Mouse (Mus musculus) 416B (cell line): ENCODE results near the gene C87436.
A peak's percentile ranks its signal among the peaks of the same experiment; 100 is the strongest.
"Not testable (repeated sequence)": the region's sequence is repeated elsewhere in the genome, so short reads cannot be mapped to it uniquely, and the experiment has no call there.

Source experiments
- DNase-seq: peaks from one replicate; pipeline ENCODE4 v3.0.0; 2011; ENCODE audit warnings: low read depth

C87436 gene

DNA sequence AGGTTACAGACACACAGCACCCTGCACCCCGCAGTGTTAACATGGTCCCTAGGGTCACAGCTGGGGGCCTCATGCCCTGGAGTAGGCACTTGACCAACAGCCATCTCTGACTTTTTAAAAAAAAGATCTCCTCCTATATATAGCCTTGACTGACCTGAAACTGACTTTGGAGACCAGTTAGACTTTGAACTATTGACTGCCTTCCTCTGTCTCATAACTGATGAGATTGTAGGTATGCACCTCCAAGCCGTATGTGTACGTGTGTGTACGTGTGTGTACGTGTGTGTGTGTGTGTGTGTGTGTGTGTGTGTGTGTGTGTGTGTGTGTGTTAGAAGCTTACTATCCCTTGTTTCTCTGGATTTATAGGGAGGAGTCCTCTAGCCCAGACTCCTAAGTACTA, 43.7 kb downstream of the C87436 start:
- no peak for DNase-seq

DNA sequence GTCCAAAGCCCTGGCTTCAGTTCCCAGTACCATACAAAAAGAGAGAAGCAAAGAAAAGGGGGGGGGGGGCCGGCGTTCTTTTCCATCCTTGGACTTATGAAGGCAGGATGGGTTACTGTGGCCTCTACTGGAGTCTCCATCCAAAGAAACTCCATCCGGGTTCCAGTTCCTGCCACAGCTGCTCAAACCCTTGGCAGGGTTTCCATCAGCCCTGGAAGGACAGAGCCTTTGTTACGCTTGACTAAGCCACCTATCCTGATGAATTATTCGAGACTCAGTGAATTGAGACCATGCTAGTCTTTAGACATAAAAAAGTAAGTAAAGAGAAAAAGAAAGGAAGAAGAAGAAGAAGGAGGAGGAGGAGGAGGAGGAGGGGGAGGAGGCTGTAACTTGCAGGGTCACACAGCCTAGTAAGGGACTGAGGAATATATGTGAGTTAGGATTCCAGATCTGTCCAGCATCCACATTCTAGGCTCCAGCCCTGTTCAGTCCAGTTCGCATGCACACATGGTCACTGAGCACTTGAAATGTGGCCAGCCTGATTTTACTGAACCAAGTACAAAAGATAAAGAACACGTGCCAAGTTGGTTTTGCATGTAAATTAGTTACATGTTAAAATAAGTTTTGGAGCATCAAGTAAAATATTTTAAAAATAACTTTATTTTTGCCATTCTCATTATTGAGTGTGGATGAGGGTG, 47.9 kb downstream of the C87436 start:
- DNase-seq: no peak

DNA sequence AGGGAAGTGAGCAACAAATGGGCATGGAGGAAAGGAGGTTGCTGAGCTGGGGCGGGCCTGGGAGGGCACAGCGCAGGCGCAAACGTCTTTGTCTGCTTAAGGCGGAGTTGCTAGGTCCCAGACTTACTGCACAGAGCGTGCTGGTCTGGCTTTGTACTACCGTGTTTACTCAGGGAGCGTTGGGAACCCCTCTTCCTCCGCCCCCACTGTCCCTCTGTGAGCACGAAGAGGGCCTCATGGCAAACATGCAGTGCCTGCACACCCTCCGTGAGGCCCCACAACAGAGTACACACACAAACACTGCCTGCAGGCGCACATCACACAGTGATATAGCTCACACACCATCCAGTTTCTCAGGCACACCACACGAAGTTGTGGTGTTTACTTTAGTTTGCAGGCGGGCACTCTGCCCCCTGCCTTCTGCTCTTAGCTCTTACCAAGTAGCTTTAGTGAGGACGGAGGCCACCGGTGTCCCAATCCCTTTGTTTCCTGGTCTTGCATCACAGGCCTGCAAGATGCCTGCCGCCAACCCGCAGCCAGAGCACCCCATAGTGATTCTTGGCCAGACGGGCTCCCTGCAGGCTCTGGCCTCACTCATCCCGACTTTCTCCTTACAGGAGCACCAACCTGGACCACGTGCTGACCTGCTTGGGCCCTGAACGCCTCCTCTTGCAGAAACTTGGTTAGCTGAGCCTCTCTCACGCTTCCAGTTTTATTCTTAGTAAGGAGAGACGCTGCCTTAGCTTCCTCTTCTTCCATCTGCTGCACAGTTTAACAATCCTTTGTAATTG, 49.4 kb downstream of the C87436 start:
- peak; percentile 98 for DNase-seq

DNA sequence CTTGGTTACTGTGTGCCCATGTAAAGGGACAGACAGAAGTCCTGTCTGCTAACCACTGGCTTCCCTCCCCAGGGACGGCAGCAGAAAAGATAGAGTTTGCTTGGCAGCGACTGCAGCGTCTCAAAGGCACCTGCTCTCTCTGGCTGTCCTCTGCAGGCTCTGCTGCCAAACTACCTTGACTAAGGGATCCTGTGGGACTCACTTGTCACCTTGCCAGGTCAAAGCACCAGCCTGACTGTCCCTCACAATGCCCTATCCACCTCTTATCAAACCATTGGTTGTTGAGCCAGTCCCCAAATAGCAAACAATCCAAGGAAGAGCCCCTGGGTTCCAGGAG, 49.9 kb downstream of the C87436 start:
- no peak for DNase-seq

DNA sequence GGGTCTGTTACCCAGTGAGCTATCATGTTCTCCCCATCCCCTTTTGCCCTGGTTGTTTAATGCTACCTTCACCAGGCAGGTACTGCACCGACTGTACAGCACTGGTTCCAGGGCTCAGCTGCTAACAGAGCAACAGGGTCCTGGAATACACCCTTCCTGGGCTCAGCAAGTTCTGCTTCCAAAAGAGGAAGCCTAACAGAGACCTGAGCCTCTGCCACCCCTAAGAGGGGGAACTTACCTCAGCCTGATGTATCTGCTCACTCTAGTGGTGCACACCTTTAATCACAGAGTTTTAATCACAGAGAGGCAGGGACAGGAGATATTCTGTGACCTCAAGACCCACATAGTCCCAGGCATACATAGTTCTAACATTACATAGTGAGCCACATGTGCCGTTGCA, 51.8 kb downstream of the C87436 start:
- DNase-seq: no peak

DNA sequence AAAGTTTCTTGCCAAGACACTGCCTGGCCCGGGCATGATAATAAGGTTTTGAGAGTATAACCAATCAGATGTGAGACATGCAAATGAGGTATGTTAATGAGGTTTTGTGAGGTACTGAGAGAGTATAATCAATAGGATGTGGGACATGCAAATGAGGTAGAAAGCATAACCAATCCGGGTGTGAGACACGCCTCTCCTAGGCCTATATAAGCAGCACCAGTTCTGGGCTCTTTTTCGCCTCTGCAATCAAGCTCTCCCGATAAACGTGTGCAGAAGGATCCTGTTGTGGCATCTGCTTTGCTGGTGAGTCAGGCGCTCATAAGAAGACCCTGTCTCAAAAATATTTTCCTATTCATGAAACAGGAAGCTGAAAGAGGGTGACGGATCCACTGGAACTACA, 52.2 kb downstream of the C87436 start:
- DNase-seq: not testable (repeated sequence)

DNA sequence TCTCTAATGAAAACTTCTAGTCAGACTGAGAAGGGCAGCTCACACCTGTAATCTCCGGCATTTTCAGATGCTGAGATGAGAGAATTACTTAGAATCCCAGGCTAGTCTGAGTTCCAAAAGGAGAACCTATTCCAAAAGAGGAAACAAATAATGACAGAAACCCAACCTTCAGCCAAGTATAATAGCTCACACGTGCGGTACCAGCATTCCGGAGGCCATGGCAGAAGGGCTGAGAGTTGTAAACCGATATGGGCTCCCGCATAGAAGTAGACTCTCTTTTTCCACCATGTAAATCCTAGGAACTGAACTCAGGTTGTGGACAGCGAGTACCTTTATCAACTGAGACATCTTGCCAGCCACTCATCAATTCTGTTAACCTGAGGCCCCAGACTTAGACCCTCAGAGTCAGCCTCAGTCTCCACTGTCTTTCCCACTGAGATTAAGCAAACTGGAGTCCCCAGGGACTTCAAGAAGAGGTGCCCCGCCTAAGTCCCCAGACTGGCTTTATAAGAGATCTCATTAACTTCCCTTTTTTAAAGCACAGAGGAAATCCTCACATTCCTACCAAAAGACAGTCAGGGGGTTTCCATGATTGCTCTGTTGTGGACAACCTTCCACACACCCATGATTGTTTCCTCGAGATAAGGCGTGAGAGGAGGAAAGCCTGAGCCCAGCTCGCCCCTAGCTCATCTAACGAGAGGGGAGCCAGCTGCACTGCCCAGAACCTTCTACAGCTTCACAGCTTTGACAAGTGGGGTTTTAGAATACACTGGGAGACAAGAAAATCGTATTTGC, 55.5 kb downstream of the C87436 start:
- peak; percentile 92 for DNase-seq

DNA sequence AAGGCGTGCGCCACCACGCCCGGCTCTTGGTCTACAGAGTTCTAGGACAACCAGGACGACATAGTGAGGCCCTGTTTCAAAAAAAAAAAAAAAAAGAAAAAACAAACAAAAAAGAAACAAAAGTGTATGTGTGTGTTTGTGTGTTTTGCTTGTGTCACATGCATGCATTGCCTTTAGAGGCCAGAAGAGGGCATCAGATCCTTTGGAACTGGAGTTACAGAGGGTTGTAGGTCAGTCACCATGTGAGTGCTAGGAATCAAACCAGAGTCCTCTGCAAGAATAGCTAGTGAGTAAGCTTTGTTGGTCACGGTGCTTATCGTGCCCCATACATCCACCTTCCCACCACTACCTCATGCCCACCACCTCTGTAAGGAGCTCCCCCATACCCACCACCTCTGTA, 56.6 kb downstream of the C87436 start:
- peak; percentile 59 for DNase-seq

DNA sequence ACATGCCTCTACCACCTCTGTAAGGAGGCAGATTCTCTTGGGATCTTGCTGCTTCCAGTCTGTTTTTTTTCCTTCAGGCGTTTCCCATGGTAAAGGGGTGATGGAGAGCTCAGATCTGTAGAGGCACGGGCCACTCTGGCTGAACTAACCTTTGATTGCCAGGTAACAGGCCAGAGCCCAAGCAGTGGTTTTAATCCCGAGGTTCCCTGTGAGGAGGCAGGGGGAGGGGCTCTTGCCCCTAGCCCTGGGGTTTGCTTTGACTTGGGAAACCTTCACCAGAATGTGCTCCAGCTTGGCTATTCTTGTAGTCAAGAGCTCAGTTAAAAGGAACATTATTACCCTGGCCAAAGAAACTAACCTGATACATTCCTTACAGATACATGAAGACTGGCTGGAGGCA, 57.5 kb downstream of the C87436 start:
- no peak for DNase-seq

DNA sequence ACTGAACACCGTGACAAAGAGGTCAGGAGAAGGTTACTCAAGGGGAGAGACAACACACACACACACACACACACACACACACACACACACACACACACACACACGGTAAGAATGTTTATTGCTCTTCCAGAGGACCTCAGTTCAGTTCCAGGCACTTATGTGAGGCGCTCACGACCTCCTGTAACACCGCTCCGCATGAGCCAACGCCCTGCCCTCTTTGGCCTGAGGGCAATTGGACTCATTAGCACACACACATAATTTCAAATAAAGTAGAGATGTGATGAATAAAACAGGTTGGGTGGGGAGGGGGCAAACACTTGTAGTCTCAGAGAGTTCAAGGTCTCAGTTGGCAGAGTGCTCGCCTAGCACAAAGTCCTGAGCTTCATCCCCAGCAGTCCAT, 58.0 kb downstream of the C87436 start:
- DNase-seq: no peak

DNA sequence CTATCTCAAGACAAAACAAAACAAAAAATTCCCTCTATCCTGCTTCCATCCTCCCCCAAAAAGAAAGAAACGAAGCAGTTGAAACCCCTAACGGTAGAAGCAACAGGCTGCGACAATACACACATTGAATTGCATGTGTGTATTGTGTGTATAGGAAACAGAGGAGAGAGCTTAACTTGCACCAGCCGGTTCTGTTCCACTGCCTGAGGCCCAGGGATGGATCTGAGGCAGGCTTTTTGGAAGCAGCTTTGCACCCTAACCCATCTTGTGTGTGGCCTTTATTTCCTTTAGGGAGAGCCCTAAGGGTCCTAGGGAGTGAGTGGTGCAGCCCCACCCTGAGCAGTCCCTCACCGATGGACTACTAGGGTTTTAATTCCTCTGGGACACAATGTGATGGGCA, 58.4 kb downstream of the C87436 start:
- DNase-seq: peak; percentile 37

DNA sequence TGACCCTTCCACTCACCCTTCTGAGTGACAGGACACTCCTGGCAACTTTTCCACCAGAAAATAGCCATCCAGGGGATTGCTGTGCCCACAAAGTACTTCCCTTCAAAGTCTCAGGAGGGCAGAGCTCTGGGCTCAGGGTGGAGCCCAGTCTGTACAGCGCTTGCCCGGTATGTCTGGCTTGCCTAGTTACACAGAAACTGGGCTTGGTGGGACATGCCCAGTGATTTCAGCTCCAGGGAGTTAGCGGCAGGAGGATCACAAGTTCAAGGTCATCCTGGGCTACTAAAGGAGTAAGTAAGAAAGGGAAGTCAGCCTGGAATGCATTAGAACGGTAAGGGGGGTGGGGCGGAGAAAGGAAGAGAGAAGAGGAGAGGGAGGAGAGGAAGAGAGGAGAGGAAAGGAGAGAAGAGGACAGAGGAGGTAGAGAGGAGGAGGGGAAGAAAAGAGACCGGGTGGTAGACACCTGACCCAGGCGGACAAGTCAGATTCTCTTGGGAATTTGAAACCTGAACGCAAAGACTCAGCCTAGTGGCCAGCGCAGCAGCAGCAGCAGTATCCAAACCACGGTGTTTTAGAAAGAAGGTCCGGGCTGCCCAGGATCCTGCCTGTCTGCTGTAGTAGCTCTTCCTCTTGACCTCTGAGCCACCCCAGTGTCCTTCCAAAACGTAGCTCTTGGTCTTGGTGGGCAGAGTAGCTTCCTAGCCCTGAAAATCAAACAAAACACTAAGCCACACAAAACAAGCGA, 59.1 kb downstream of the C87436 start:
- peak; percentile 87 for DNase-seq

DNA sequence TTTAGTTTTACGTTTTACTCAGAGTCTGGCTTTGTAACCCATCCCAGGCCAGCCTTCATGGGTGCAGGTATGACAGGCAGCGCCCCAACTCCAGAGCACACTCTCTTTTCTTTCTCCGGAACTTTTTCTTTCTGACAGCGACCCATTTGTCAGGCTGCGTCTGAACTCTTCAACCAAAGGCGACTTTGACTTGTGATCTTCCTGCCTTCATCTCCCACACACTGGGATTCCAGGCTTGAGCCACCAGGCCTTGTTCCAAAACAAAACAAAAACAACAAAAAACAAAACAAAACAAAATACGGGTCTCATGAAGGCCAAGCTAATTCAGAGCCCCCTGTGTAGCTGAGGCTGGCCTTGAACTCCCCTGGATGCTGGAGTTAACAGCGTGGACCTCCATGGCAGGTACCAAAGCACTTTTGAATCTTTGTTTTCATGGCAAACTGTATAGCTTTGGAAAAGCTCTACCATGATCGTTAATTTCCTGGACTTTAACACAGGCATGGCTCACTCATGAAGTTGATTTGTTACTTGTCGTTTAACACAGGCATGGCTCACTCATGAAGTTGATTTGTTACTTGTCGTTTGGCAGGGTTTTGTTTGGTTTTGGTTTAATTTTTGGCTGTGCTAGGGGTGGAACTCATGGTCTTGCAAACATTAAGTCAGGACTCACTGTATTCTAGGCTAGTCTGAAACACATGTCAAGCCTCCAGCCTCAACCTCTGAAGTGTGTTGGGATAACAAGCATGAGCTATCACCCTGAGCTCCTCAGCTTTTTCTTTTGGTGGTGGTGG, 60.0 kb downstream of the C87436 start:
- DNase-seq: no peak

DNA sequence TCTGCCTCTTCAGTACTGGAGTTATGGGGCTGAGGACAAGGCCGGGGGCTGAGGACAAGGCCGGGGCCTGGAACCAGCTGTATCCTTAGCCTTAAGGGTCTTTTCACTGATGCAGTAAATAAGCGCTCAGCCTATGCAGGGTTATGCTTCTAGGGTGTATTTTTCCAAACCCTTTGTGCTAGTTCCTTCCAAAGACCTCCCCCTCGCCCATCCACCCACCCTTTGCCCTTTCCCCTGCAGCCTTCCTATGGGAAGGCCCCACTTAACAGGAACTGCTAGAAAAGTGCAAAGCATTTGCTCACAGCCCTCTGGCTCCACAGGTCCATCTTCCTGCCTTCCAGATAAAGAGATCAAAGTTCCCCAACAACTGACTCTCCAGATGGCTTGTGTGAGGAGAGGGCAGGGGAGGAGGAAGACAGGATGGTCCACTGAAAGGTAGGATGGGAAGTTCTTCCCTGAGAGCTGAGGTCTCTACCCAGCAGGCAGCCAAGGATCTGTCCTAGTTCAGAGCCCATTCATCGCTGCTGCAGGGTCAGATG, 61.5 kb downstream of the C87436 start:
- DNase-seq: no peak

DNA sequence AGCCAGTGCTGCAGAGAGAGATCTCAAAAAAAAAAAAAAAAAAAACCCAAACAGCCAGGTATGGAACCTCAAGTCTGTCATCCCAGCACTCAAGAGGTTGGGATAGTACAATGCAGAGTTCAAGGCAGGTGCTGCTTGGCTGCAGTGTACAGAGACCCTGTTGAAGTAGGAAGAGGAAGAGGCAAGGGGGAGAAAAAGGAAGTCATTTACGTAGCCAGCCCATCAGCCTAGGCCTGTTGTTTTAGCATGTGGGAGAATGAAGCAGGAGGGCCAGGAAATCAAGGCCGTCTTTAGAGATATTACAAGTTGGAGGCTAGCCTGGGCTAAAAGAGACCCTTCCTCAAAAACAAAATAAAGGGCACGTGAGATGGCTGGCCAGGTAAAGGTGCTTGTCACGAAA, 65.3 kb downstream of the C87436 start:
- no peak for DNase-seq

DNA sequence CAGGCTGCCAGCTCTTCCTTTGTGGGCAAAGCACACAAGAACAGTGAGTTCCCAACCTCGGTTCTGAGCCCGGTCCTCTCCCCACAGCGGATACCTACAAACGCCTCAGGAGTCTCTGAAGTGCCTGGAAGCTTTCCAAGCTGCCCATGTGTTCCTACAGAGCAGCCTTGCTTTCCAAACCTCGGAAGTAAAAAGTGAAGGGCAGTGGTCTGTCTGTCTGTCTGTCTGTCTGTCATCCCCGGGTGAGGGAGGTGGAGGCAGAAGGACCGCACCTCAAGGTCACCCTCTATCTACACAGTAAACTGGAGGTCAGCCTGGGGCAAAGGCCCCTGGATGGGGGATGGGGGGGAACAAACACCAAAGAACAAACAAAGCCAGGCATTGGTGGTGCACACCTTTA, 67.5 kb downstream of the C87436 start:
- no peak for DNase-seq

DNA sequence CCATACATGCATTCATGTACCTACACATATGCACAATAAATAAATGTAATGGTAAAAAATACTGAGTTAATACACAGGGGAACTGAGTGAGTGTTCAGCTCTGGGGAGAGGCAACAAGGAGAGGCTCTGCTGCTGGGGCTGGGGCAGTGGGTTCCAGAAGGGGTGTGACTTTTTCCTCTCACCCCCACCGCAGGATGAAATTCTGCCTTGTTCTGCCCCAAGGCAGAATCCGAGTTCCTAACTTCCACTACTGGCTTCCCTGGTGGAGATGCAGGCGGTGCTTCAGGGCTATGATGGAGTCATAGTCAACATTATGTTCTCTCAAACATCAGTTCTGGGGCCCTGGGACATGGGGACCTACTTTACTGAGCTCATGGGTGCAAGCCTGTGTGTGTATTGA, 68.1 kb downstream of the C87436 start:
- DNase-seq: no peak

DNA sequence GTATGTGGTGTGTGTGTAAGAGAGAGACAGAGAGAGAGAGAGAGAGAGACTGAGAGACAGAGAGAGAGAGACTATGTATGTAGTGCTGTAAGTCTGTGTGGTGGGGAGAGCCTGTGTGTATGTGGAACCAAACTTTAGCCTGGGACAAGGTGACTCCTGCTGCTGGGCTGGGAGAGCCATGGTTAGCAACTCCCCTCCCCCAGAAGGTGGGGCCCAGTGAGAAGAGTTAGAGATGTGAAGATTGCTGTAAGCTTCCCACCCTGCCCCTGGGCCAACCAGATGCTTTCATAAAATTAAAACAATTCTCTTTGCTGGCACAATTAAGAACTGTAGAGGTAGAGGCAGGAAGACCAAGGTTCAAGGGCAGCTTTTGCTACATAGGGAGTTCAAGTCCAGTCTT, 68.9 kb downstream of the C87436 start:
- DNase-seq: no peak

DNA sequence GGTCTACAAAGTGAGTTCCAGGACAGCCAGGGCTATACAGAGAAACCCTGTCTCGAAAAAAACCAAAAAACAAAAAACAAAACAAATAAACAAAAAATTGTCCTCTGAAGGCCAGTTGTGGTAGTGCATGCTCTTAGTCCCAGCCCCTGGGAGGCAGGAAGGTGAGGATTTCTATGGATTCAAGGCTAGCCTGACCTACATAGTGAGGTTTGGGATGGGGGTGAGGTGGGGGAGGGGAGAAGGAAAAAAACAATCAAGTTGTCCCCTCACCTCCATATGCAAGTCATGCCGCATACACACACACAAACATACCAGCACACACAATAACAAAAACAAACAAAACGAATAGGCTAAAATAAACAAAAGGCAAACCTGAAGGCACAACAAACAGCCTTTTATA, 70.6 kb downstream of the C87436 start:
- DNase-seq: no peak

DNA sequence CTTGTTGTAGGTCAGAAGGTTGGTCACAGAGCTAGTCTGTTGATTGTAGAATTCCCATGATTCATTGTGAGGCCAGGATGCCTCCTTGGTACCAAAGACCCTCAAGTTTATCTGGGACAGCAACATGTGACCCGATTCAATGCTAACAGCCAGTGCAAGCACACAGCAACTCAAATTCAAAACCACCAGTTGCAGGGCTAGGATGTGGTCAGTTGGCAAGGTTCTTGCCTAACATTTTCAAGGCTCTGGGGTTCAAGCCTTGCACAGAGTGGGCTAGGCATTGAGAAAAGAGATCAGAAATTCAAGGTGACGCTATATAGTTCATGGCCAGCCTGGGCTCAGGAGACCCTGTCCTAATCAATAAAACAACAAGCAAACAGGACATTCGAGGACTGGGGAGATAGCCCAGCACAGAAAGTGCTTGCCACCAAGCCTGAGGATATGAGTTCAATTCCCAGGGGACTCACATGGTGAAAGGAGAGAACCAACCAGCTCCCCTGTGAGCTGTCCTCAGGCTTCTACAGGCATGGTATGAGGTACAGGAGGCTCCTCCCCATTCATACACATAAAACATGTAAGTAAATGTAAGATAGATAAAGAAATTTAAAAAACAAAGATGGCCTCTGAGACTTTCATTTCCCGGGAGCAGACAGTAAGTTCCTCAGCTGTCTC, 71.2 kb downstream of the C87436 start:
- peak; percentile 70 for DNase-seq

DNA sequence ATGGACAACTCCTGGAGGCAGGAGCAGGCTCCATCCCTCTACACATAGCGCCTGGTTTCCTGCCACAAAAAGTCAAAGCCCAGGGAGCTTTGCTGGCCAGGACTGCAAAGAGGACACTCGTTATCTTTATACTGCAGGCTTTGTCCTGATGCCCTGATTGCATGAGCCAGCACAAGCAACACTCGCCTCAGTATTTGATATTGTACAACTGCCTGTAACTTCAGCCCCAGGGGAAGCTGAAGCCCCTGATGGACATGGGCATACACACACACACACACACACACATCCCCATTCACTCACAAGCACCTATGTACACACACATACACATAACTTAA, 71.7 kb downstream of the C87436 start:
- peak; percentile 67 for DNase-seq
